Mouse (Mus musculus) MEL (cell line): ENCODE results near the gene Lrrc3c.

Experiments used
- CTCF ChIP-seq, 3 experiments: IDR thresholded peaks in 2 of 3; conservative IDR thresholded peaks in 1 of 3; 2 replicates each; pipeline ENCODE4 v1.5.1; 2011 to 2012; ENCODE audit warnings: low read length in 3 of 3, low read depth in 2 of 3, mild to moderate bottlenecking in 2 of 3, improper control_type of control experiment in 1 of 3, inconsistent platforms in 1 of 3, mixed read lengths in 1 of 3, moderate library complexity in 1 of 3; ENCODE audit not compliant: control insufficient read depth in 1 of 3, insufficient read depth in 1 of 3, poor library complexity in 1 of 3, severe bottlenecking in 1 of 3
- E2F4 ChIP-seq: IDR thresholded peaks from 2 replicates; pipeline ENCODE4 v1.6.1; 2011; ENCODE audit warnings: low read depth, low read length, improper control_type of control experiment, borderline replicate concordance
- EP300 ChIP-seq, 2 experiments: IDR thresholded peaks; 2 replicates each; pipeline ENCODE4 v1.6.1; 2011; ENCODE audit warnings: improper control_type of control experiment in 2 of 2, low read length in 2 of 2, low read depth in 1 of 2, mild to moderate bottlenecking in 1 of 2
- JUND ChIP-seq: IDR thresholded peaks from 2 replicates; pipeline ENCODE4 v1.6.1; 2011; ENCODE audit warnings: low read depth, mild to moderate bottlenecking, improper control_type of control experiment, low read length
- MEF2A ChIP-seq: IDR thresholded peaks from 2 replicates; pipeline ENCODE4 v1.6.1; 2014; ENCODE audit warnings: low read depth, mild to moderate bottlenecking, inconsistent platforms, low read length, improper control_type of control experiment; ENCODE audit not compliant: poor library complexity, insufficient replicate concordance, severe bottlenecking; ENCODE audit errors: extremely low read depth
- POLR2A ChIP-seq, 2 experiments: IDR thresholded peaks; 2 replicates each; pipeline ENCODE4 v1.6.1; 2011 to 2012; ENCODE audit warnings: low read length in 2 of 2, mild to moderate bottlenecking in 2 of 2, control low read depth in 1 of 2, improper control_type of control experiment in 1 of 2, low read depth in 1 of 2, moderate library complexity in 1 of 2; ENCODE audit not compliant: control insufficient read depth in 1 of 2, insufficient read depth in 1 of 2, poor library complexity in 1 of 2
- POLR2AphosphoS2 ChIP-seq: IDR thresholded peaks from 2 replicates; pipeline ENCODE4 v1.6.1; 2011; ENCODE audit warnings: low read length, improper control_type of control experiment
- TAL1 ChIP-seq: IDR thresholded peaks from 2 replicates; pipeline ENCODE4 v1.6.1; 2012; ENCODE audit warnings: mild to moderate bottlenecking, inconsistent platforms, low read length, moderate library complexity, mixed read lengths
- TBP ChIP-seq: IDR thresholded peaks from 2 replicates; pipeline ENCODE4 v1.8.0; 2011; ENCODE audit warnings: low read depth, low read length, improper control_type of control experiment
- TCF12 ChIP-seq: IDR thresholded peaks from 2 replicates; pipeline ENCODE4 v1.6.1; 2014; ENCODE audit warnings: low read depth, mild to moderate bottlenecking, inconsistent platforms, low read length, improper control_type of control experiment, moderate library complexity
- ZC3H11A ChIP-seq: IDR thresholded peaks from 2 replicates; pipeline ENCODE4 v1.6.1; 2012; ENCODE audit warnings: low read depth, mild to moderate bottlenecking, inconsistent platforms, low read length, improper control_type of control experiment
- ZNF384 ChIP-seq: IDR thresholded peaks from 2 replicates; pipeline ENCODE4 v1.6.1; 2012; ENCODE audit warnings: low read depth, mild to moderate bottlenecking, inconsistent platforms, low read length, improper control_type of control experiment

- TF ChIP-seq TAL1 (no peak), POLR2AphosphoS2 (no peak), MEF2A (no peak), EP300 (IDR thresholded peaks at IDR 0.05; ENCODE audit: low read depth in 1 of 2, low read length in 2 of 2) (no peak), POLR2A (IDR thresholded peaks at IDR 0.05; ENCODE audit: control insufficient read depth in 1 of 2, insufficient read depth in 1 of 2, low read depth in 1 of 2, low read length in 2 of 2, poor library complexity in 1 of 2) (no peak), E2F4 (no peak), TBP (no peak), JUND (no peak), CTCF (IDR thresholded peaks at IDR 0.05 in 2 of 3, conservative IDR thresholded peaks at IDR 0.05 in 1 of 3; ENCODE audit: control insufficient read depth in 1 of 3, insufficient read depth in 1 of 3, low read depth in 2 of 3, low read length in 3 of 3, poor library complexity in 1 of 3, severe bottlenecking in 1 of 3) (no peak), TCF12 (no peak), ZC3H11A (no peak), ZNF384 (no peak)
Observed at GRCm38 (mm10) chr11:98584146-98584545, 13.9 kb upstream of the Lrrc3c start.
